Mouse (Mus musculus) layer of hippocampus, adult 2 months (tissue): ENCODE measurements around the gene Ghdc. TPM values are rescaled to one million over a fixed set of nuclear protein-coding genes. Genes with fewer than 3 reads are reported as not detected.
A peak's percentile ranks its signal among the peaks of the same experiment; 100 is the strongest.

ENCODE experiments used
- DNase-seq, 2 experiments: peaks; one replicate each; pipeline ENCODE4 v3.0.0; 2022; ENCODE audit warnings: low spot score in 2 of 2
- H3K27ac ChIP-seq: fragments of 200-600 bp; 2 replicates; pipeline ENCODE4 v1.8.1; 2022
- H3K4me3 ChIP-seq: fragments of 200-600 bp; 2 replicates; pipeline ENCODE4 v1.8.1; 2022; ENCODE audit warnings: mild to moderate bottlenecking
- CTCF ChIP-seq: fragments of 200-600 bp; conservative IDR thresholded peaks from 2 replicates; pipeline ENCODE4 v1.8.1; 2022; ENCODE audit warnings: antibody characterized with exemption, mild to moderate bottlenecking, moderate library complexity
- total RNA-seq, 2 experiments: library from RNA; stranded (reverse); gene quantifications; 2 replicates each; pipeline ENCODE4 v1.2.3; 2021

Ghdc gene
- total RNA-seq, 2 experiments from 2014 or later, result 4.3 to 5.2 TPM

DNA sequence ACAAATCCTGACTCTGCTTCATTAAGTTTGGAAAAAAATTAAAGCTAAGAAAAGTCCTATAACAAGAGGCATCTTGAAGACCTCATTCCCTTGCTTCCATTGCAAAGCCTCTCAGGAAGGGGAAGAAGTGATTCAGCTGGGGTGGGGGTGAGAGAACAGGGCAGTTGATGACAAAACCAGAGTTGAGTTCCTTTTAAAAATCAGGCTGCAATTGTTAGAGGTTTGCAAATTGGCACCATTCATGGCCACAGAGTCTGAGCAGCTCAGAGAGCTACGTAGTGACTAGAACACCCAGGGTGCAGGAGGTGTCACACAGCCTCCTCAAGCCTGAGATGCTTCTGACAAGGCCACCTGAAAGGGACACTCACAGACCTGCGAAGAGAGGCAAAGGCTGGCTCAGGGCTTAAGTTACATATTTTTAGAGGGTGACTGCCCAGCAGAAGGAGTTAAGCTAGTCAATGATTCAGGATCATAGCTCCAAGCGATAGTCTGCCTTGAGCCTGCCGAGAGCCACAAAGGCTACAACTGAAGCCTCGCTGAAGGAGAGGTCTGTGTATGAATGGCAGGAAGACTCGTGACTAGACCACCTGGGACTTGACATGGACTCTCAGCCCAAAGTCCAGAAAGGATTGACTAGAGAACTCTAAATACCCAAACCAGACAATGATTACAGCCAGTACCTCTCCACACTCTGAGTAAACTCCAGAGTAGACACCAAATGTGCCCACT lies 40.1 kb downstream of the Ghdc start:
- no peak overlapping the region for H3K4me3 ChIP-seq
- no peak for TF ChIP-seq CTCF
- DNase-seq, result no peak
- H3K27ac ChIP-seq, result no peak overlapping the region

GRCm38 (mm10) chr11:100729976-100730375 lies 40.8 kb downstream of the Ghdc start:
- no peak for TF ChIP-seq CTCF
- no peak for DNase-seq
- no peak overlapping the region for H3K4me3 ChIP-seq

GRCm38 (mm10) chr11:100728601-100729000 lies 42.2 kb downstream of the Ghdc start:
- no peak overlapping the region for H3K27ac ChIP-seq
- H3K4me3 ChIP-seq, result no peak overlapping the region
- no peak for DNase-seq
- TF ChIP-seq CTCF, result no peak

More at GRCm38 (mm10) chr11:100729976-100730375, 40.8 kb downstream of the Ghdc start:
- no peak overlapping the region for H3K27ac ChIP-seq

GRCm38 (mm10) chr11:100727201-100727600 lies 43.6 kb downstream of the Ghdc start:
- no peak for DNase-seq
- no peak for TF ChIP-seq CTCF
- Histone ChIP-seq H3K27ac (no peak overlapping the region), H3K4me3 (no peak overlapping the region)

DNA sequence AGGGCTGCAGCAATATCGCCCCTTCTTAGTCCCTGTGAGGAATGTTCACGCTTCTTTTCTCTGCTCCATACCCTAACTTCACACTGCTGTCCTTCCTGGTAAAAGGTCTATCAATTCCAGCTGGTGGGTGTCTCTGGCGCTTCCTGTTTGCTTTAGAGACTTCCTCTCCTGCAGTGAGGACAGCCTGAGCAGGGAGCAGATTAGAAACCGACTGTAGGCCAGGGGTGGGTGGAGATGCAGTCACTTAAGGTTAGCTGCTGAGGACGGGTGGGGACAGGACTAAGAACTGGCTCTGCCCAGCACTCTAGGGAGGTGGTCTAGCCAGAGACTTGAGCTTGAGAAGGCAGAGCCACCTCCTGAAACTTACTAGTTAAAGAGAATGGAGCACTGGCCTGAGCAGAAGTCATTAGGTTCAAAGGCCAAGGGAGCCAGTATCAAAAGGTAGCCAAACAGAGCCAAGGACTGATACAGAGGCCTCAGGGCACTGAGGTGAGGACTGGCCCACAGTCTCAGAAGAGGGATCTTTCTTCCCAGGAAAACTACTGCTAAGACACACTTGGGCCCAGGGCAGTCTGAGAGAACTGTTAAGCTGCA lies 45.7 kb downstream of the Ghdc start:
- H3K27ac ChIP-seq, result peak overlapping the region; percentile 49
- TF ChIP-seq CTCF, result no peak
- no peak for DNase-seq

GRCm38 (mm10) chr11:100722493-100723028 lies 48.2 kb downstream of the Ghdc start:
- no peak for DNase-seq
- Histone ChIP-seq H3K4me3 (no peak overlapping the region), H3K27ac (peak overlapping the region; percentile 87)
- no peak for TF ChIP-seq CTCF

More for the DNA sequence above, 45.7 kb downstream of the Ghdc start:
- no peak overlapping the region for H3K4me3 ChIP-seq

- DNase-seq, result no peak
- Histone ChIP-seq H3K27ac (peak overlapping the region; percentile 87), H3K4me3 (no peak overlapping the region)
- no peak for TF ChIP-seq CTCF
Observed at GRCm38 (mm10) chr11:100721776-100722492, 48.8 kb downstream of the Ghdc start.

DNA sequence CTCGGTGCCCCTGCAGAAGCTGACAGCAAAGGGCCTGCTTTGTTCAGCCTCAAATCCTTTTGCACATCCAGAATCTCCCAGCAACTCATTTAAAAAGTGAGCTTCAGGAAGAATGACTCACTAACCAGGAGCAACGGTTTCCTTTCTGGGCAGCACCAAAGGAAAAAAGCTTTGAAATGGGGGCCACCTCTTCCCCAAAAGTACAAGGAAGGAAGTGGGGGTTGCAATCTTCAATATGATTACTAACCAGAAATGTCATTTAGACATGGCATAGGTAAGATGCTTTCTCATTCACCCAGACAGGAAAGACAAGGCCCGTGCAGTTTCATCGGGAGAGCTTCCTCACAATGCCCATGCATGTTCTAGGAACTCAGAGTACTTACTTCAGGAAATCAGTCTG lies 49.5 kb downstream of the Ghdc start:
- TF ChIP-seq CTCF, result no peak
- no peak for DNase-seq
- Histone ChIP-seq H3K27ac (peak overlapping the region; percentile 87), H3K4me3 (no peak overlapping the region)

GRCm38 (mm10) chr11:100720345-100720744 lies 50.4 kb downstream of the Ghdc start:
- peak overlapping the region; percentile 87 for H3K27ac ChIP-seq
- no peak for TF ChIP-seq CTCF
- no peak for DNase-seq

GRCm38 (mm10) chr11:100719893-100720292 lies 50.9 kb downstream of the Ghdc start:
- no peak for TF ChIP-seq CTCF
- Histone ChIP-seq H3K27ac (peak overlapping the region; percentile 87), H3K4me3 (no peak overlapping the region)
- DNase-seq, result no peak

More at GRCm38 (mm10) chr11:100720345-100720744, 50.4 kb downstream of the Ghdc start:
- H3K4me3 ChIP-seq, result no peak overlapping the region

GRCm38 (mm10) chr11:100719312-100719711 lies 51.4 kb downstream of the Ghdc start:
- H3K4me3 ChIP-seq, result no peak overlapping the region
- no peak for TF ChIP-seq CTCF
- H3K27ac ChIP-seq, result peak overlapping the region; percentile 87
- DNase-seq, result no peak

- TF ChIP-seq CTCF, result no peak
- Histone ChIP-seq H3K27ac (peak overlapping the region; percentile 87; the same call in 1 of the 2 replicates), H3K4me3 (no peak overlapping the region)
- no peak for DNase-seq
Observed at GRCm38 (mm10) chr11:100718866-100719265, 51.9 kb downstream of the Ghdc start.

DNA sequence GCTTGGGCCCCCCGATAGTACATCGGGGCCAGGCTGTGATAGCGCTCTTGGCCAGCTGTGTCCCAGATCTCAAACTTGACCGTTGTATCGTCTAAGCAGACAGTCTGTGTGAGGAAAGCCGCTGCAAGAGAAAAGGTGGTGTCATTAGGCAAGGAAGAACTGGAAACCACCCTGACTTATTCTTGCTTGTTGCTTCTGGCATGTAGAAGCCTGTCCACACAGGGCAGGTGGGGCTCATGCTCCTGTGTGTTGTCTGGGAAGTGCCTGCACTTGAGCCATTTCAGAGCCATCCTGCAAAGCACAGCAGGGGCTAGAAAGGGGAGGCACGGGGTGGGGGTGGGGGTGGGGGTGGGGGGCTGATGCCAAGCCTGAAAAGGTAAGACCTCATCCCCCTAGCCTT lies 52.3 kb downstream of the Ghdc start:
- TF ChIP-seq CTCF, result no peak
- Histone ChIP-seq H3K4me3 (no peak overlapping the region), H3K27ac (peak overlapping the region; percentile 87; the same call in 1 of the 2 replicates)
- no peak for DNase-seq
